Mouse (Mus musculus) testis, adult 2 months (tissue): Measurements from ENCODE around the gene Ddx6. TPM values are rescaled to one million over a fixed set of nuclear protein-coding genes. Genes with fewer than 3 reads are reported as not detected.
"Not testable (repeated sequence)": the region's sequence is repeated elsewhere in the genome, so short reads cannot be mapped to it uniquely, and the experiment has no call there.

ENCODE experiments used
- H3K27ac ChIP-seq: fragments of 200-500 bp; 2 replicates; pipeline ENCODE4 v1.5.1; 2012; ENCODE audit warnings: low read depth, low read length; ENCODE audit not compliant: control insufficient read depth, insufficient read depth
- H3K27me3 ChIP-seq: fragments of 200-500 bp; 2 replicates; pipeline ENCODE4 v1.6.1; 2012; ENCODE audit warnings: mild to moderate bottlenecking, low read length, moderate library complexity; ENCODE audit not compliant: control insufficient read depth, insufficient read depth
- H3K36me3 ChIP-seq: fragments of 200-500 bp; 2 replicates; pipeline ENCODE4 v1.6.1; 2012; ENCODE audit warnings: mild to moderate bottlenecking, low read length; ENCODE audit not compliant: control insufficient read depth, insufficient read depth
- H3K4me1 ChIP-seq: fragments of 200-500 bp; 2 replicates; pipeline ENCODE4 v1.6.1; 2012; ENCODE audit warnings: low read length; ENCODE audit not compliant: control insufficient read depth, insufficient read depth
- H3K4me3 ChIP-seq: fragments of 200-500 bp; 2 replicates; pipeline ENCODE4 v1.5.1; 2012; ENCODE audit warnings: low read depth, mild to moderate bottlenecking, low read length, moderate library complexity, mixed read lengths; ENCODE audit not compliant: control insufficient read depth
- CTCF ChIP-seq: fragments of 200-500 bp; IDR thresholded peaks from 2 replicates; pipeline ENCODE4 v1.5.1; 2012; ENCODE audit warnings: low read depth, mild to moderate bottlenecking, inconsistent platforms, low read length, moderate library complexity; ENCODE audit not compliant: control insufficient read depth, insufficient read depth, insufficient replicate concordance
- POLR2A ChIP-seq: fragments of 200-500 bp; IDR thresholded peaks from 2 replicates; pipeline ENCODE4 v1.6.1; 2012; ENCODE audit warnings: low read depth, mild to moderate bottlenecking, inconsistent platforms, low read length, moderate library complexity; ENCODE audit not compliant: control insufficient read depth
- polyA plus RNA-seq: library from polyadenylated mRNA; depleted of rRNA; stranded (reverse); fragments of >200 nt; gene quantifications from 2 replicates; pipeline ENCODE4 v1.2.3, GENCODE M21; 2012

Gene Ddx6
- polyA plus RNA-seq, 1 experiment: 11.7 TPM

DNA sequence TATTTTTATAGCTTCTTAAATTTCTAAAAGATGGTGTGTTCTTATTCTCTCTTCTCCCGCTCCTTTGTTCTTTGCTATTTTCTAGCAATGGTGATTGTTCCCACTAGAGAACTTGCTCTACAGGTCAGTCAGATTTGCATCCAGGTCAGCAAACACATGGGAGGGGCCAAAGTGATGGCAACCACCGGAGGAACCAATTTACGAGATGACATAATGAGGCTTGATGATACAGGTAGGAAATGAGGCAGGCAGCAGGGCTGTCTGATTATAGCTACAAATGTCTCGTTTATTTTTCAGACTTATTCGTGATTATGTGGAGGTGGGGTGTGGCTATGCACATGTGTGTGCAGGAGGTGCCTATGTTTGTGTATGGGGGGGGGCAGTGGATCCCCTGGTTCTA, 19.7 kb downstream of the Ddx6 start:
- Histone ChIP-seq H3K4me3 (no peak overlapping the region), H3K27me3 (no peaks in the 10 kb centered on the region), H3K27ac (no peak overlapping the region), H3K36me3 (peaks cover 1% of the 10 kb centered on the region; the same call in 1 of the 2 replicates), H3K4me1 (peaks cover 2% of the 10 kb centered on the region; the same call in 1 of the 2 replicates)
- TF ChIP-seq CTCF: no peak
- no peak for TF ChIP-seq POLR2A

- Histone ChIP-seq H3K27ac (no peak overlapping the region), H3K4me3 (no peak overlapping the region), H3K36me3 (peaks cover 2% of the 10 kb centered on the region), H3K4me1 (peaks cover 2% of the 10 kb centered on the region; the same call in 1 of the 2 replicates), H3K27me3 (no peaks in the 10 kb centered on the region)
- TF ChIP-seq POLR2A (no peak), CTCF (no peak)
Observed at GRCm38 (mm10) chr9:44626268-44626667, 21.6 kb downstream of the Ddx6 start.

GRCm38 (mm10) chr9:44637551-44638169, 33.0 kb downstream of the Ddx6 start:
- H3K27ac ChIP-seq: no peak overlapping the region
- TF ChIP-seq POLR2A: no peak
- no peak for TF ChIP-seq CTCF
- no peak overlapping the region for H3K4me3 ChIP-seq
- H3K27me3 ChIP-seq: no peaks in the 10 kb centered on the region
- H3K36me3 ChIP-seq: peaks cover 1% of the 10 kb centered on the region; the same call in 1 of the 2 replicates
- no peaks in the 10 kb centered on the region for H3K4me1 ChIP-seq

- H3K4me1 ChIP-seq, H3K36me3 ChIP-seq, H3K27ac ChIP-seq, H3K4me3 ChIP-seq, H3K27me3 ChIP-seq: not testable (repeated sequence)
Observed at GRCm38 (mm10) chr9:44638726-44639125, 34.0 kb downstream of the Ddx6 start.

DNA sequence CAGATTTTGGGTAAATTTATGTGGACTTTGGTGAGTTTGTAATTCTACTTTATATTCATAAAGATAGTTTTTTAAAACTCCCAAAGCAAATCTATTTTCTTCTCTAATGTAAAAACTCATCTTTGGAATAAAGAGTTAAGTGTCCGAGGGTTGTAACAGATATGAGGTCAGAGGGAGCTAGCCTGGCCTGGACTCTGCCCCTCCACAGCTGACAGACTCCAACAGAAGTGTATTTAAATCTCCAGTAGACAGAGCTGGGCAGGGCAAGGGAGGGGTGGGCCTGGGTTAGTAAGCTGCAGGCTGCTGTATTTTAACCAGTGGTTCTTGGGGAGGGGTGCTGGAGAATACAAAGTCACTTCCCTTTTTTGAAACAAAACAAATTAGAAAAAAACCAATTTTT, 35.3 kb downstream of the Ddx6 start:
- H3K4me1 ChIP-seq, H3K27me3 ChIP-seq, H3K4me3 ChIP-seq, H3K27ac ChIP-seq, H3K36me3 ChIP-seq: not testable (repeated sequence)

DNA sequence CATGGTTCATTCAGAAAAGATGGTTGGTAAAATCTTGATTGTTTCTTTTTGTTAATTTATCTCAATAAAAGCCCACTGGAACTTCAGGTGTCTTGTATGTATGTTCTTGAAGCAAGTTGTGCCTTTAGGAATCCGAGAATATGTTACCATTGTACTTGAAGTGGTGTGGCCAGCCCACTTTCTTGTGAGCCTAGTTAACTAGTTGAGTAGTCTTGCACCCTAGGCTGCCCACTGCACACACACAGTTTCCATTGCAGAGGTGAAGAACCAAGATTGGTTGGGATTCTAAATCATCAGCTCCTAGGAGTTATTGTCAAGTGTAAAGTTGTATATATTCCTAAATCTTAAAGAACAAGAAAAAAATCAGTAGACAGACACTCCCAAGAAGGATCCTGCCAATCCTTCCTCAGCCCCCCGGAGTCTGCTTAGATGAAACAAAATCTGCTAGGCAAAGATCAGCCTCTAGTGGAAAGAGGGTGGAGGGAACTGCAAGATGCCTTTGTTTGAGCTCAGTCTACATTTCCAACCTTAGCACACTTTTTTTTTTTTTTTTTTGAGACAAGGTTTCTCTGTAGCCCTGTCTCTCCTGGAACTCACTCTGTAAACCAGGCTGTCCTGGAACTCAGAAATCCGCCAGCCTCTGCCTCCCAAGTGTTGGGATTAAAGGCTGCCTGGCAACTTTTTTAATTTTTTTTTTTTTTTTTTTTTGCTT, 36.1 kb downstream of the Ddx6 start:
- H3K27me3 ChIP-seq: no peaks in the 10 kb centered on the region
- TF ChIP-seq POLR2A: no peak
- no peak for TF ChIP-seq CTCF
- no peak overlapping the region for H3K27ac ChIP-seq
- no peaks in the 10 kb centered on the region; the same call in 1 of the 2 replicates for H3K4me1 ChIP-seq
- H3K36me3 ChIP-seq: no peaks in the 10 kb centered on the region; the same call in 1 of the 2 replicates
- H3K4me3 ChIP-seq: no peak overlapping the region

GRCm38 (mm10) chr9:44641616-44642015, 36.9 kb downstream of the Ddx6 start:
- peak overlapping the region; percentile 53 for H3K4me3 ChIP-seq
- H3K36me3 ChIP-seq: no peaks in the 10 kb centered on the region
- TF ChIP-seq POLR2A (no peak), CTCF (no peak)
- H3K27ac ChIP-seq: no peak overlapping the region
- no peaks in the 10 kb centered on the region for H3K27me3 ChIP-seq
- peaks cover 6% of the 10 kb centered on the region for H3K4me1 ChIP-seq
